Mouse (Mus musculus): ENCODE data around the gene Gltpd2. TPM values are rescaled to one million over a fixed set of nuclear protein-coding genes. Genes with fewer than 3 reads are reported as not detected.
"Not testable (repeated sequence)": the region's sequence is repeated elsewhere in the genome, so short reads cannot be mapped to it uniquely, and the experiment has no call there.

Gltpd2 gene
- polyA plus RNA-seq, 1 experiment: not detected

DNA sequence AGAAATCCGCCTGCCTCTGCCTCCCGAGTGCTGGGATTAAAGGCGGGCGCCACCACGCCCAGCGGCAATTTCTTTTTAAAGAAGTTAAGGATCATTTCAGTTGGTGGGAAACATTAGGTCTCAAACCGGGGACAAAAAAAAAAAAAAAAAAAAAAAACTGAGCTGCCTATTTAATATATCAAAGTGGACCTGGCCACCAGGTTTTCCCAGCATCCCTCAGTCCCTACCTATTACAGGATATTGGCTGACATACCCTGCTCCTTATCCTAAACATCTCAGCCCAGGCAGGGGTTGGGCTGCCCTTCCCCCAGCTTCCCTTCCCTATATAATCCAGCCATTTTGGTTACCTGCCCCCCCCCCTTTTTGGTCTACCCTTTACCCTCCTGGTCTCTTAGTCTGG, 7.2 kb upstream of the Gltpd2 start:
- no peak overlapping the region for H3K27ac ChIP-seq (ENCODE audit: control insufficient read depth, insufficient read depth, low read depth, low read length, poor library complexity)
- TF ChIP-seq POLR2A (IDR thresholded peaks at IDR 0.05; ENCODE audit: borderline replicate concordance, control insufficient read depth, low read depth, low read length): no peak
- TF ChIP-seq CTCF (IDR thresholded peaks at IDR 0.05; ENCODE audit: control insufficient read depth, insufficient read depth, low read length): no peak
- H3K4me3 ChIP-seq (replicated peaks; ENCODE audit: control insufficient read depth, low read depth, low read length): no peak overlapping the region
- WGBS: 76% methylated on average over 7 of the region's 7 CpGs
- H3K4me1 ChIP-seq (ENCODE audit: control insufficient read depth, insufficient read depth, low read length): no peaks in the 10 kb centered on the region

DNA sequence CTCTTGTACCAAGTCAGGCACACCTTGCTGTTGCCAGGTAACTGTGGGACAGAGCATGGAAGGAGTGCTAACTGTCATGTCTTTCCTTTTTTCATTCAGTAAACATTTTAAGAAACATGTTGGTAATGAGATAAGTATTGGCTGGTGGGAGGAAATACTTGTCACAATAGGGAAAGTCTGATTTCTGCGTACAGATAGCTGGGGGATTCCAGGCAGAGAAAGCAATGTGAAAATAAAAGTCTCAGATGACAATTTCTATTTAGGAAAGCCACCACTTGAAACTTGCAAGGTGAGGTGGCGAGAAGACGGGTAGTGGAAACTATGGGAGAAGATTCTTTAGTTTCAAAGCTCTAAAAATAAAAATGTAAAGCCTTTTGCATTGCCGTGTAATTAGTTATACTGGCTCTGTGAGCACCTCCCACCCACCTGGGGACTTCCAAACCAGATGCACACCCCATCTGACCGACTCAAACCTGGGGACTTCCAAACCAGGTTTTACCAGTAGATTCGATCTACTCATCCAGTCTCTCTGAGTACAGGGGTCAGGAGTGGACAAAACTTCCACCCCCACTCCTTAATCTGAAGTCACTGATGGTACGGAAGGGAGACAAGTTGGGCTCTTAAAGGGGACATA, 6.2 kb upstream of the Gltpd2 start:
- Histone ChIP-seq H3K27ac (ENCODE audit: control insufficient read depth, insufficient read depth, low read depth, low read length, poor library complexity) (no peak overlapping the region), H3K4me3 (replicated peaks; ENCODE audit: control insufficient read depth, low read depth, low read length) (no peak overlapping the region), H3K4me1 (ENCODE audit: control insufficient read depth, insufficient read depth, low read length) (no peaks in the 10 kb centered on the region)
- TF ChIP-seq CTCF (IDR thresholded peaks at IDR 0.05; ENCODE audit: control insufficient read depth, insufficient read depth, low read length) (no peak), POLR2A (IDR thresholded peaks at IDR 0.05; ENCODE audit: borderline replicate concordance, control insufficient read depth, low read depth, low read length) (no peak)
- 63% methylated on average over 7 of the region's 7 CpGs for WGBS

DNA sequence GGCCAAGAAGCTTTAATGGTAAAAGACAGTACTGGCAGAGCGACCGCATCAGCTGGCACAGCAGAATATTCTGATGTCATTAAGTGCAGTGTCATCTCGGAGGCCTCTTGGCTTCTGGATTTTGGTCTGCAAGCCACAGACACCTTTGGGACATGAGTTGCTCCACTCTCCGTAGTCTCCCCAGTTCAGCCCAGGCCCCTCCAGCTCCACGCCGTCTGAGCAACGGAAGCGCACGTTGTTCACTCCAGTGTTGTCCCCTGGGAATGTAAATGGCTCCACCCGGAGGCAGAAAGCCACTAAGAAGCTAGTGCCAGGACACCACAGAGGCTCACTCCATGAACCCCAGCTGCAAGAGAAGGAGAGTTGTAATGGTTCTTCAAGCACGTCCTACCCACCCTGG, 5.5 kb upstream of the Gltpd2 start:
- no peak overlapping the region for H3K27ac ChIP-seq (ENCODE audit: control insufficient read depth, insufficient read depth, low read depth, low read length, poor library complexity)
- H3K4me3 ChIP-seq (replicated peaks; ENCODE audit: control insufficient read depth, low read depth, low read length): no peak overlapping the region
- no peak for TF ChIP-seq POLR2A (IDR thresholded peaks at IDR 0.05; ENCODE audit: borderline replicate concordance, control insufficient read depth, low read depth, low read length)
- TF ChIP-seq CTCF (IDR thresholded peaks at IDR 0.05; ENCODE audit: control insufficient read depth, insufficient read depth, low read length): no peak
- 66% methylated on average over 11 of the region's 11 CpGs for WGBS
- H3K4me1 ChIP-seq (ENCODE audit: control insufficient read depth, insufficient read depth, low read length): no peaks in the 10 kb centered on the region

DNA sequence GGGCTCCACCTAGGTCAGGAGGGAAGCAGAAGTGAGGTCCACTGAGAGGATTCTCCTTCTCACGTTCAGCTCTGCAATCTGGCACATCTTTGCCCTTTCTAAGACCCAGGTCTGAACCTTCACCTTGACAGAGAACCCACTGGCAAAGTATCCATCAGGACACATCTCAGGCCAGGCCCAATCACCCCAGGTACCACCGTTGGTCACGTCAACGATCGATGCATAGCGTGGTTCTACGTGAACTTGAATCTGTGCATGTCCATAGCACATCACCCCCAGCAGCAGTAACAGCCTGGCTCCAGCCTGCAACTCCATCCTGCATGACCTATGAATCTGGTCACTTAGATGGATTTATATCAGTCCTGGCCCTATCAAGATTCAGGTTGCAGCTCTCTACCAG, 4.7 kb upstream of the Gltpd2 start, which contains the start of gene Vmo1:
Vmo1 (minus strand) TSS at position 329 of the 400 bp plus-strand sequence.
- 87% methylated on average over 7 of the region's 7 CpGs for WGBS
- TF ChIP-seq CTCF (IDR thresholded peaks at IDR 0.05; ENCODE audit: control insufficient read depth, insufficient read depth, low read length) (no peak), POLR2A (IDR thresholded peaks at IDR 0.05; ENCODE audit: borderline replicate concordance, control insufficient read depth, low read depth, low read length) (no peak)
- Histone ChIP-seq H3K27ac (ENCODE audit: control insufficient read depth, insufficient read depth, low read depth, low read length, poor library complexity) (no peak within 1 kb of the TSS), H3K4me3 (replicated peaks; ENCODE audit: control insufficient read depth, low read depth, low read length) (no peak within 1 kb of the TSS), H3K4me1 (ENCODE audit: control insufficient read depth, insufficient read depth, low read length) (no peaks in the 10 kb centered on the region)

DNA sequence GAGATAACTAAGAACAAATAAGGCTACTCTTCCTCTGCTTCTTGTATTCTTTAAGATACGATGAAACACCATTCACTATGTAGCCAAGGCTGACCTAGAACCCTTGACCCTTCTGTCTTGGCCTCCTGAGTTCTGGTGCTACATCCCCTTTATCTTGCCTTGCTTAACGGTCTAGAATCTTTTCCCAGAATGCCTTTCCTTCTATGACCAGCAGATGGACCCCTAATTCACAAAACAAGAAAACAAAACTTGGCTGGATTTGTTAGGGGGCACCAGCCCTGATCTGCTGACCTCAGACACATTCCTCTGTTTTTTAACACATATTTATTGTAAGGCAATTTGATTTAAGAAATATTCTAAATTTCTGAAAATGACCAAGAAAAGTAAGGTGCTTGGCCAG, 2.6 kb upstream of the Gltpd2 start:
- Histone ChIP-seq H3K27ac (ENCODE audit: control insufficient read depth, insufficient read depth, low read depth, low read length, poor library complexity) (no peak overlapping the region), H3K4me3 (replicated peaks; ENCODE audit: control insufficient read depth, low read depth, low read length) (no peak overlapping the region), H3K4me1 (ENCODE audit: control insufficient read depth, insufficient read depth, low read length) (no peaks in the 10 kb centered on the region)
- TF ChIP-seq POLR2A (IDR thresholded peaks at IDR 0.05; ENCODE audit: borderline replicate concordance, control insufficient read depth, low read depth, low read length) (no peak), CTCF (IDR thresholded peaks at IDR 0.05; ENCODE audit: control insufficient read depth, insufficient read depth, low read length) (no peak)
- 18% methylated on average over 2 of the region's 2 CpGs for WGBS

DNA sequence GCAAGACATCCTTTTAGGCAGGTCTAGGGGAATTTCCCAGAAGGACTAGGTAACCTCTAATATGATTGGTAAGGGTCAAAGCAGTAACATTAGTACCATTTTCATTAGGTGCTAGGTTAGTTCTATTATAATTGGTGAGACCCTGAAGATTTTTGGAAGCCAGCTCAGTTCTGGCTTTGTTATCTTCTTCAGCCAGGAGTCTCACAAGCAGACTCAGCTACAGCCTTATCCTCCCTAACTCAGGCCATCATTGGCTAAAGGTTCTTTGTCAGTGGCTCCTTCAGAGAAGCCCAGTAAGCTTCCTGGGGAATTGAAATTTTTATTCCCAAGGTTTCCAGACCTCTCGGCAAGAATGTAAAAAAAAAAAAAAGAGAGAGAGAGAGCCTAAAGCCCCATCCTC, 560 bp upstream of the Gltpd2 start:
- H3K27ac ChIP-seq (ENCODE audit: control insufficient read depth, insufficient read depth, low read depth, low read length, poor library complexity): no peak overlapping the region
- H3K4me3 ChIP-seq (replicated peaks; ENCODE audit: control insufficient read depth, low read depth, low read length): no peak overlapping the region
- no peaks in the 10 kb centered on the region for H3K4me1 ChIP-seq (ENCODE audit: control insufficient read depth, insufficient read depth, low read length)
- 61% methylated on average over 1 of the region's 1 CpGs for WGBS
- no peak for TF ChIP-seq POLR2A (IDR thresholded peaks at IDR 0.05; ENCODE audit: borderline replicate concordance, control insufficient read depth, low read depth, low read length)
- no peak for TF ChIP-seq CTCF (IDR thresholded peaks at IDR 0.05; ENCODE audit: control insufficient read depth, insufficient read depth, low read length)

DNA sequence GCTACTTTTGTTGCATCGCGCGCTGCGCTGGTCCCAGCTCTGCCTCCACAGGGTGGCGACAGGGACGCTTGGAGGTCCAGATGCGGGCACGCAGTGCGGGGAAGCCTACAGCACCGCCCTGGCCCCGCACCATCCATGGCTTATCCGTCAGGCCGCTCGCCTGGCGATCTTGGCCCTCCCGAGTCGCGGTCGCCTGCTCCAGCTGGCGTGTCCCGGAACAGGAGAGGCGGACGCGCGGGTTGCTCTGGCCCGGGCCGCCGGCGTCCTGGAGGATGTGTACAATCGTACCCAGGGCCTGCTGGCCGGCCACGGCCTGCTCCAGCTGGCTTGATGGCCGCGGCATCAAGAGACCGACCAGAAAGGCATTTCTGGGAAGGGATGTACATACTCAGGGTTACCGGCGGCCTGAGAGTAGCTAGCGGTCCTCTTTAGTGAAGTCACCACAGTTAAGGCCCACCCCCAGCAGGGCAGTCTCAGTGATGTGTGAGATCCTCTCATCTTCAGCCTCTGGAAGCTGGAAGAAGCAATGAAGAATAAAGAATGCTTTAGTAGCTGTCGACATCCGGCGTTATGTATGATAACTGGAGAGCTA, 1.3 kb downstream of the Gltpd2 start:
- H3K27ac ChIP-seq (ENCODE audit: control insufficient read depth, insufficient read depth, low read depth, low read length, poor library complexity): no peak overlapping the region
- TF ChIP-seq POLR2A (IDR thresholded peaks at IDR 0.05; ENCODE audit: borderline replicate concordance, control insufficient read depth, low read depth, low read length): no peak
- TF ChIP-seq CTCF (IDR thresholded peaks at IDR 0.05; ENCODE audit: control insufficient read depth, insufficient read depth, low read length): no peak
- no peaks in the 10 kb centered on the region for H3K4me1 ChIP-seq (ENCODE audit: control insufficient read depth, insufficient read depth, low read length)
- 81% methylated on average over 41 of the region's 41 CpGs for WGBS
- H3K4me3 ChIP-seq (replicated peaks; ENCODE audit: control insufficient read depth, low read depth, low read length): no peak overlapping the region

DNA sequence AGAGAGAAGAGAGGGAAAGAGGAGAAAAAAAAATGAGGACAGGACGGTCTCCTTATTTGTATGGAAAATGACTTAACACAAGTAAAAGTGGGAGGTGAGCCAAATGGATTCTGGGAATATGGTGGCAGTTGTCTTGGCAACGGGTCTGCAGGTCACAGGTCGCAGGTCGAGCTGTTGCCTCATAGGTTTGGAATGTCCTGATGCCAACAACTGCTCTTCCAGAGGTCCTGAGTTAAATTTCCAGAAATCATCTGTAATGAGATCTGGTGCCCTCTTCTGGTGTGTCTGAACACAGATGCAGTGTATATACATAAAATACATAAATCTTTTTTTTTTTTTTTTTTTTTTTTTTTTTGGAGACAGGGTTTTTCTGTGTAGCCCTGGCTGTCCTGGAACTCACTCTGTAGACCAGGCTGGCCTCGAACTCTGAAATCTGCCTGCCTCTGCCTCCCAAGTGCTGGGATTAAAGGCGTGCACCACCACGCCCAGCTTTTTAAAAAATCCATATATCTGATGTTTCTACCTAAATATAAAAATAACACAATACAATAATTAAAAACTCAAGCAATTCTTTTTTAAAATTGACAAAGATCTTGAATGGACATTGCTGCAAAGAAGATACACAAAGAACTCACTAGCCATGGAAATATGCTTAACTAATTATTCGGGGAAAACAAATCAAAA, 4.5 kb downstream of the Gltpd2 start:
- 90% methylated on average over 8 of the region's 8 CpGs for WGBS
- not testable (repeated sequence) for H3K27ac ChIP-seq (ENCODE audit: control insufficient read depth, insufficient read depth, low read depth, low read length, poor library complexity); H3K4me1 ChIP-seq (ENCODE audit: control insufficient read depth, insufficient read depth, low read length); H3K4me3 ChIP-seq (replicated peaks; ENCODE audit: control insufficient read depth, low read depth, low read length)
